Mouse (Mus musculus) cerebral cortex, adult 2 months (tissue): ENCODE data around the gene H2-DMb2.

Experiments
- WGBS: fragments of 180-500 bp; shearing (Covaris S2); methylation state at CpG from one replicate; pipeline ENCODE4 v1.1.7; 2018; 5-methylcytosine and 5-hydroxymethylcytosine counted together

Gene H2-DMb2

GRCm38 (mm10) chr17:34143033-34143432 is at the start of gene H2-DMb2:
TSS of gene H2-DMb2 (plus strand) at chr17:34143307.
- WGBS = 29% methylated on average over 7 of the region's 7 CpGs

- 88% methylated on average over 27 of the region's 27 CpGs for WGBS
Measured at GRCm38 (mm10) chr17:34094283-34095035, 48.6 kb upstream of the H2-DMb2 start.

GRCm38 (mm10) chr17:34096497-34097010 is 46.6 kb upstream of the H2-DMb2 start:
- WGBS = 86% methylated on average over 3 of the region's 3 CpGs

GRCm38 (mm10) chr17:34097272-34097671 is 45.8 kb upstream of the H2-DMb2 start:
- WGBS = 66% methylated on average over 5 of the region's 5 CpGs

GRCm38 (mm10) chr17:34098709-34099479 is 44.2 kb upstream of the H2-DMb2 start:
- 72% methylated on average over 10 of the region's 10 CpGs for WGBS

- WGBS = 43% methylated on average over 5 of the region's 5 CpGs
Measured at GRCm38 (mm10) chr17:34099531-34099930, 43.6 kb upstream of the H2-DMb2 start.

GRCm38 (mm10) chr17:34101185-34101584 is 41.9 kb upstream of the H2-DMb2 start:
- WGBS = 28% methylated on average over 5 of the region's 5 CpGs

- WGBS = 8% methylated on average over 12 of the region's 12 CpGs
Measured at GRCm38 (mm10) chr17:34101604-34102032, 41.5 kb upstream of the H2-DMb2 start.

- 76% methylated on average over 6 of the region's 6 CpGs for WGBS
Measured at GRCm38 (mm10) chr17:34102831-34103230, 40.3 kb upstream of the H2-DMb2 start.

- WGBS = 82% methylated on average over 9 of the region's 9 CpGs
Measured at GRCm38 (mm10) chr17:34104804-34105203, 38.3 kb upstream of the H2-DMb2 start.

- WGBS = 87% methylated on average over 7 of the region's 7 CpGs
Measured at GRCm38 (mm10) chr17:34106555-34106954, 36.6 kb upstream of the H2-DMb2 start.

GRCm38 (mm10) chr17:34107109-34107867 is 35.8 kb upstream of the H2-DMb2 start:
- 68% methylated on average over 7 of the region's 7 CpGs for WGBS

GRCm38 (mm10) chr17:34108460-34108859 is 34.6 kb upstream of the H2-DMb2 start:
- 63% methylated on average over 6 of the region's 6 CpGs for WGBS

GRCm38 (mm10) chr17:34109038-34109805 is 33.9 kb upstream of the H2-DMb2 start:
- 72% methylated on average over 14 of the region's 14 CpGs for WGBS

GRCm38 (mm10) chr17:34109806-34110195 is 33.3 kb upstream of the H2-DMb2 start:
- 57% methylated on average over 3 of the region's 3 CpGs for WGBS

- WGBS = 39% methylated on average over 8 of the region's 8 CpGs
Measured at GRCm38 (mm10) chr17:34110309-34110708, 32.8 kb upstream of the H2-DMb2 start.

GRCm38 (mm10) chr17:34114114-34114513 is 29.0 kb upstream of the H2-DMb2 start:
- 84% methylated on average over 7 of the region's 7 CpGs for WGBS

GRCm38 (mm10) chr17:34116736-34117370 is 26.3 kb upstream of the H2-DMb2 start:
- 5% methylated on average over 7 of the region's 7 CpGs for WGBS

GRCm38 (mm10) chr17:34117421-34118112 is 25.5 kb upstream of the H2-DMb2 start:
- 0% methylated on average over 5 of the region's 5 CpGs for WGBS
